Mouse (Mus musculus): ENCODE data around the gene Sema3f.

- TF ChIP-seq CTCF (IDR thresholded peaks at IDR 0.05; ENCODE audit: borderline replicate concordance, insufficient read depth, low read length): peak; percentile 39; the same call in 1 of the 2 replicates
- TF ChIP-seq POLR2A (IDR thresholded peaks at IDR 0.05; ENCODE audit: low read depth, low read length): peak; percentile 94
Observed at GRCm38 (mm10) chr9:107709697-107710483, at the start of gene Sema3f.
